Mouse (Mus musculus): ENCODE results near the gene Pilrb2. TPM values are rescaled to one million over a fixed set of nuclear protein-coding genes. Genes with fewer than 3 reads are reported as not detected.

Pilrb2 gene
- polyA plus RNA-seq, 1 experiment from 2014 or later: 0.64 TPM

GRCm38 (mm10) chr5:137826421-137826820 is 45.2 kb downstream of the Pilrb2 start:
- Histone ChIP-seq H3K4me3 (no peak overlapping the region), H3K27ac (no peak overlapping the region), H3K27me3 (ENCODE audit: insufficient read depth, poor library complexity, severe bottlenecking) (no peaks in the 10 kb centered on the region), H3K36me3 (no peaks in the 10 kb centered on the region), H3K4me1 (no peaks in the 10 kb centered on the region), H3K9me3 (no peaks in the 10 kb centered on the region)
- no peak for DNase-seq (ENCODE audit: low spot score)
- WGBS: 34% methylated on average over 7 of the region's 7 CpGs

DNA sequence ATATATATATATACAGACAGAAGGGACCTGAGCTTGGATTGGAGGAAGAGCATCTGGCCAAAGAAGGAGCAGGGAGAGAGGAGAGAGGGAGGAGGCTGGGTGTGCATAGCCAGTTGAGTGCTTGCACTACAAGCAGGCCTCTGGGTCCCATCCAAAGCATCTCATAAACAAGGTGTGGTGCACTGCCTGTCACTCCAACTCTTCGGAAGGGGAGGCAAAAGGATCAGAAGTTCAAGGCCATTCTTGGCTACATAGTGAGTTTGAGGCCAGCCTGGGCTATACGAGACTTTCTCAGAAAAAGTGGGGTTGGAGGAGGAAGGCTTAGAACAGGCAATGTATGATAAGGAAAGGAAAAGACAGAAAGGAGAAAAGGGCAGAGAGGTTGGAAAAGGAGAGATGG is 45.6 kb downstream of the Pilrb2 start:
- no peak for DNase-seq (ENCODE audit: low spot score)
- no peaks in the 10 kb centered on the region for H3K9me3 ChIP-seq
- 74% methylated on average over 2 of the region's 2 CpGs for WGBS
- H3K36me3 ChIP-seq: no peaks in the 10 kb centered on the region
- H3K27me3 ChIP-seq (ENCODE audit: insufficient read depth, poor library complexity, severe bottlenecking): no peaks in the 10 kb centered on the region
- H3K27ac ChIP-seq: no peak overlapping the region
- no peaks in the 10 kb centered on the region for H3K4me1 ChIP-seq
- no peak overlapping the region for H3K4me3 ChIP-seq

DNA sequence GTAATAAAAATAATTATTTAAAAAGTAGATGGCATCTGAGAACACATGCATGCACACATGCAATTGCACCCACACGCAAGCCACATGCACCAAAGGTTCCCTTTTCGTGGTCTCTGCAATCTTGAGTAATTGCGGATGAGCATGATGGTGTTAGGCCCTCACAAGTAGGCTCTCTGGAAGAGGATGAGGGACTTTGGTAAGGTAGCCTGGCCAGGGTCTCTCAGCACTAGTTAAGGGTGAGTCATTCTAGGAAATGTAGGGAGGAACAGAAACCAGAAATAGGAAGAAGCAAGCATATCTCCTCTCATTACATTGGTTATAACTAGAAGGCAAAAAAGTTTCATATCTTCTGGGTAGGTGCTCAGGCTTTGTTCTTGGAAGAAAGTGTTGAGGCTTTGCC is 46.6 kb downstream of the Pilrb2 start:
- H3K4me1 ChIP-seq: no peaks in the 10 kb centered on the region
- H3K4me3 ChIP-seq: no peak overlapping the region
- WGBS: 88% methylated on average over 3 of the region's 3 CpGs
- no peaks in the 10 kb centered on the region for H3K36me3 ChIP-seq
- H3K9me3 ChIP-seq: no peaks in the 10 kb centered on the region
- no peak overlapping the region for H3K27ac ChIP-seq
- H3K27me3 ChIP-seq (ENCODE audit: insufficient read depth, poor library complexity, severe bottlenecking): no peaks in the 10 kb centered on the region
- no peak for DNase-seq (ENCODE audit: low spot score)

DNA sequence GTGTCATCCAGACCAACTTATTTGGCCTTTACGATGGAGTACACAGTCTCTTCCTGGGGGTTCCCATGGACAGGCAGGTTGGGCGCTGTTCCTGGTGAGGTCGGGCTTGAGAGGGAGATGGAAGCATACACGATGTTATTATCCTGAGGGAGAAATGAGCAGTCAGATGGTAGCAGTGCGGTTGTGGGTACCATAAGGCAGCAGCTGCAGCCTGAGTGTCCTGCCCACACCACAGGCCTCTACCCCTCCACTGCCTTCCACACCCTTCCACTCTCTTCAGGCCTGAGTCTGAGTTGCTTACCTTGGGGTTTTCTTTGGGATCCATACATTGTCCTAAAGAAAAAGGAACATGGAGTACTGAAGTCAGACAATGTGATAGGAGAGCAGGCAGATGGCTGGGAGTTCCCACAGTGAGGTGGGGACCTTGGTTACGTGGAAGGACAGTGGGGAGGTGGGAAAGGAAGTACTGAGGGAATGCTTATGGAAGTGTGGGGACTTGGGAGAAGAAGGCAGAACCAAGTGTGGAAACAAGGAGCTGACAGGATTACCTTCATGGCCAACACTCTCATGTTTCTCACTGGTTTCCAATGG is 48.1 kb downstream of the Pilrb2 start:
- no peaks in the 10 kb centered on the region for H3K36me3 ChIP-seq
- WGBS: 87% methylated on average over 6 of the region's 6 CpGs
- no peaks in the 10 kb centered on the region for H3K9me3 ChIP-seq
- no peak overlapping the region for H3K4me3 ChIP-seq
- no peaks in the 10 kb centered on the region for H3K4me1 ChIP-seq
- H3K27ac ChIP-seq: no peak overlapping the region
- DNase-seq (ENCODE audit: low spot score): no peak
- no peaks in the 10 kb centered on the region for H3K27me3 ChIP-seq (ENCODE audit: insufficient read depth, poor library complexity, severe bottlenecking)

GRCm38 (mm10) chr5:137822602-137823001 is 49.0 kb downstream of the Pilrb2 start:
- no peak for DNase-seq (ENCODE audit: low spot score)
- WGBS: 88% methylated on average over 1 of the region's 1 CpGs
- H3K9me3 ChIP-seq: no peaks in the 10 kb centered on the region

GRCm38 (mm10) chr5:137822126-137822525 is 49.5 kb downstream of the Pilrb2 start:
- peaks cover 3% of the 10 kb centered on the region; the same call in 1 of the 2 replicates for H3K4me1 ChIP-seq
- DNase-seq (ENCODE audit: low spot score): no peak
- no peaks in the 10 kb centered on the region for H3K9me3 ChIP-seq
- H3K36me3 ChIP-seq: no peaks in the 10 kb centered on the region
- H3K27ac ChIP-seq: no peak overlapping the region
- WGBS: 62% methylated on average over 4 of the region's 4 CpGs
- H3K4me3 ChIP-seq: no peak overlapping the region
- H3K27me3 ChIP-seq (ENCODE audit: insufficient read depth, poor library complexity, severe bottlenecking): no peaks in the 10 kb centered on the region

More at GRCm38 (mm10) chr5:137822602-137823001, 49.0 kb downstream of the Pilrb2 start:
- Histone ChIP-seq H3K4me1 (no peaks in the 10 kb centered on the region; the same call in 1 of the 2 replicates), H3K27me3 (ENCODE audit: insufficient read depth, poor library complexity, severe bottlenecking) (no peaks in the 10 kb centered on the region), H3K4me3 (no peak overlapping the region), H3K36me3 (no peaks in the 10 kb centered on the region), H3K27ac (no peak overlapping the region)

- DNase-seq (ENCODE audit: low spot score): no peak
- 55% methylated on average over 4 of the region's 4 CpGs for WGBS
- no peaks in the 10 kb centered on the region for H3K9me3 ChIP-seq
- H3K4me3 ChIP-seq: no peak overlapping the region
- H3K36me3 ChIP-seq: no peaks in the 10 kb centered on the region
- no peaks in the 10 kb centered on the region for H3K27me3 ChIP-seq (ENCODE audit: insufficient read depth, poor library complexity, severe bottlenecking)
- 0 out of 2 replicates have a peak overlapping the region, but pooled peaks have one; percentile 22 for H3K27ac ChIP-seq
- H3K4me1 ChIP-seq: peaks cover 3% of the 10 kb centered on the region; the same call in 1 of the 2 replicates
Measured at GRCm38 (mm10) chr5:137817466-137818222, 54.0 kb downstream of the Pilrb2 start.

Other genes with a start within 250 kb of the Pilrb2 start
- 0.28 and 0.31 TPM in 2 replicates for gene Fbxo24, start 242.8 kb downstream of the Pilrb2 start, polyA plus RNA-seq (2016; fragmentation: Nextera tagmentation; extraction: Ambion mirVana)
- gene Lrch4, start 242.7 kb downstream of the Pilrb2 start, polyA plus RNA-seq (2016; fragmentation: Nextera tagmentation; extraction: Ambion mirVana): 23.3 and 23.7 TPM in 2 replicates
- gene Gm20605, start 242.6 kb downstream of the Pilrb2 start, polyA plus RNA-seq (2016; fragmentation: Nextera tagmentation; extraction: Ambion mirVana): 7.7 and 9.8 TPM in 2 replicates
- 4.8 and 6.4 TPM in 2 replicates for gene Sap25, start 230.5 kb downstream of the Pilrb2 start, polyA plus RNA-seq (2016; fragmentation: Nextera tagmentation; extraction: Ambion mirVana)
- gene Irs3, start 226.1 kb downstream of the Pilrb2 start, polyA plus RNA-seq (2016; fragmentation: Nextera tagmentation; extraction: Ambion mirVana): 0.60 and 0.74 TPM in 2 replicates
- gene Agfg2, start 187.1 kb downstream of the Pilrb2 start, polyA plus RNA-seq (2016; fragmentation: Nextera tagmentation; extraction: Ambion mirVana): 31.9 and 34.0 TPM in 2 replicates
- 1.4 TPM in 2 replicates for gene Nyap1, start 130.2 kb downstream of the Pilrb2 start, polyA plus RNA-seq (2016; fragmentation: Nextera tagmentation; extraction: Ambion mirVana)
- gene Tsc22d4, start 126.1 kb downstream of the Pilrb2 start, polyA plus RNA-seq (2016; fragmentation: Nextera tagmentation; extraction: Ambion mirVana): 147 and 165 TPM in 2 replicates
- gene Ppp1r35, start 93.0 kb downstream of the Pilrb2 start, polyA plus RNA-seq (2016; fragmentation: Nextera tagmentation; extraction: Ambion mirVana): 31.3 and 49.2 TPM in 2 replicates
- gene Mepce, start 84.2 kb downstream of the Pilrb2 start, polyA plus RNA-seq (2016; fragmentation: Nextera tagmentation; extraction: Ambion mirVana): 7.1 and 10.4 TPM in 2 replicates
- 10.0 and 12.5 TPM in 2 replicates for gene Zcwpw1, start 84.0 kb downstream of the Pilrb2 start, polyA plus RNA-seq (2016; fragmentation: Nextera tagmentation; extraction: Ambion mirVana)
- gene Pilra, start 35.5 kb downstream of the Pilrb2 start, polyA plus RNA-seq (2016; fragmentation: Nextera tagmentation; extraction: Ambion mirVana): 1.3 and 2.0 TPM in 2 replicates
- 0.26 and 0.28 TPM in 2 replicates for gene Pilrb1, start 13.7 kb downstream of the Pilrb2 start, polyA plus RNA-seq (2016; fragmentation: Nextera tagmentation; extraction: Ambion mirVana)
- 0.14 TPM in 1 of 2 replicates, not detected in the other for gene Cyp3a13, start 49.8 kb upstream of the Pilrb2 start, polyA plus RNA-seq (2016; fragmentation: Nextera tagmentation; extraction: Ambion mirVana)
- not detected in 2 replicates for gene Gjc3, start 91.3 kb upstream of the Pilrb2 start, polyA plus RNA-seq (2016; fragmentation: Nextera tagmentation; extraction: Ambion mirVana)
- gene Azgp1, start 109.7 kb upstream of the Pilrb2 start, polyA plus RNA-seq (2016; fragmentation: Nextera tagmentation; extraction: Ambion mirVana): not detected in 2 replicates
- not detected in 2 replicates for gene Smok3a, start 149.4 kb upstream of the Pilrb2 start, polyA plus RNA-seq (2016; fragmentation: Nextera tagmentation; extraction: Ambion mirVana)
- gene Smok3b, start 149.6 kb upstream of the Pilrb2 start, polyA plus RNA-seq (2016; fragmentation: Nextera tagmentation; extraction: Ambion mirVana): not detected in 2 replicates
- not detected in 2 replicates for gene Smok3c, start 181.4 kb upstream of the Pilrb2 start, polyA plus RNA-seq (2016; fragmentation: Nextera tagmentation; extraction: Ambion mirVana)
- gene Zkscan1, start 213.3 kb upstream of the Pilrb2 start, polyA plus RNA-seq (2016; fragmentation: Nextera tagmentation; extraction: Ambion mirVana): 15.6 and 15.8 TPM in 2 replicates
- 50.0 and 65.1 TPM in 2 replicates for gene Zscan21, start 245.1 kb upstream of the Pilrb2 start, polyA plus RNA-seq (2016; fragmentation: Nextera tagmentation; extraction: Ambion mirVana)